Mouse (Mus musculus) spleen, adult 2 months (tissue): Measurements from ENCODE around the gene Rnasel.

ENCODE experiments used
- CTCF ChIP-seq: fragments of 200-500 bp; IDR thresholded peaks from 2 replicates; pipeline ENCODE4 v1.5.1; 2011; ENCODE audit warnings: mild to moderate bottlenecking, inconsistent platforms; ENCODE audit not compliant: insufficient read depth, insufficient read length, insufficient replicate concordance; ENCODE audit errors: extremely low read depth
- POLR2A ChIP-seq: fragments of 200-500 bp; IDR thresholded peaks from 2 replicates; pipeline ENCODE4 v1.6.1; 2011; ENCODE audit warnings: low read depth, low read length, inconsistent platforms

DNA sequence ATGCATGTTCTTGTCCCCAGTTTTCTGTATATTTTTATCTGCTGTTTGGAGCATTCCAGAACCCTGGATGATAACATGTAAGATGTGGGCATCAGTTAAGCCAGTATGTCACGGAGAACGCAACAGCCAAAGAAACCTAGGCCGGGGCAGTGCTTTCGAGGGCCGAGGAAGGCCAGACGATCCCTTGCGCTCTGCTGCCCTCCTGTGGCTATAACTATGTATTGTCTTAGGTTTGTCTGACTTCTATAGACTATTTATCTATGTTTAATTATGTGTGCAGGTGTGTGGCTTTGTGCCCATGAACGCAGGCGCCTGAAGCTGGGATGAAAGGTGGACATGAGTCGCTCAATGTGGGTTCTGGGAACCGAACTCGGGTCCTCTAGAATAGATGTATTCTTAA is 2.5 kb upstream of the Rnasel start:
- no peak for TF ChIP-seq POLR2A
- TF ChIP-seq CTCF, result peak; percentile 87
